Comparison of ENCODE assay signal across 8 mouse cellular contexts in genomic region chr6:48504241-48504854, GRCm38 (mm10). TPM values are rescaled to one million over a fixed set of nuclear protein-coding genes. Genes with fewer than 3 reads are reported as not detected.
DNase-seq lines count a peak whose midpoint lies in the region; ATAC-seq and TF ChIP-seq lines count a peak whose summit lies in the region.

No protein-coding gene starts in this region.

- peak; percentile 97 for ATAC-seq in kidney, embryonic 14.5 days (ENCODE audit: low FRiP score, low TSS enrichment)
- ATAC-seq in limb, embryonic 14.5 days (ENCODE audit: low FRiP score, low read depth), result peak; percentile 95
- ATAC-seq in midbrain, embryonic 16.5 days, result peak; percentile 98

- no peaks in the 10 kb centered on the region for H3K27me3 ChIP-seq in heart, embryonic 10.5 days (ENCODE audit: insufficient read depth, poor library complexity, severe bottlenecking)
- H3K27me3 ChIP-seq in kidney, embryonic 14.5 days (ENCODE audit: control insufficient read depth, insufficient read depth, low read length), result no peaks in the 10 kb centered on the region
- no peaks in the 10 kb centered on the region for H3K27me3 ChIP-seq in limb, embryonic 14.5 days (ENCODE audit: control insufficient read depth, insufficient read depth, low read length)
- no peaks in the 10 kb centered on the region for H3K27me3 ChIP-seq in midbrain, embryonic 16.5 days (ENCODE audit: control insufficient read depth, insufficient read depth, low read depth, low read length)

- 0% methylated on average over 26 of the region's 26 CpGs for WGBS in heart, embryonic 10.5 days
- under 1% methylated on average over 26 of the region's 26 CpGs for WGBS in kidney, embryonic 14.5 days
- under 1% methylated on average over 26 of the region's 26 CpGs for WGBS in limb, embryonic 14.5 days
- under 1% methylated on average over 26 of the region's 26 CpGs for WGBS in midbrain, embryonic 16.5 days

- H3K4me3 ChIP-seq in bone marrow macrophage, adult 2 months (ENCODE audit: insufficient read depth, low read length), result peak overlapping the region; percentile 82
- peak overlapping the region; percentile 77 for H3K4me3 ChIP-seq in embryonic fibroblast, embryonic 13.5 days (ENCODE audit: insufficient read depth, low read length)
- H3K4me3 ChIP-seq in heart, embryonic 10.5 days, result peak overlapping the region; percentile 71
- H3K4me3 ChIP-seq in kidney, embryonic 14.5 days (ENCODE audit: low read length), result peak overlapping the region; percentile 56
- H3K4me3 ChIP-seq in limb, embryonic 14.5 days (replicated peaks; ENCODE audit: low read length), result peak overlapping the region; percentile 51
- peak overlapping the region; percentile 61 for H3K4me3 ChIP-seq in midbrain, embryonic 16.5 days (ENCODE audit: low read depth, low read length)

- 0 out of 2 replicates have a peak, but pooled peaks have one; percentile 10 for TF ChIP-seq CTCF in bone marrow macrophage, adult 2 months (IDR thresholded peaks at IDR 0.05; ENCODE audit: low read depth, low read length)
- TF ChIP-seq CTCF in embryonic fibroblast, embryonic 13.5 days (IDR thresholded peaks at IDR 0.05; ENCODE audit: borderline replicate concordance, insufficient read depth, low read length), result no peak

- H3K4me1 ChIP-seq in bone marrow macrophage, adult 2 months (ENCODE audit: control insufficient read depth, insufficient read depth, low read length), result peaks cover 5% of the 10 kb centered on the region; the same call in 1 of the 2 replicates
- H3K4me1 ChIP-seq in embryonic fibroblast, embryonic 13.5 days (ENCODE audit: control insufficient read depth, insufficient read depth, low read length), result no peaks in the 10 kb centered on the region; the same call in 1 of the 2 replicates
- H3K4me1 ChIP-seq in heart, embryonic 10.5 days, result peaks cover 6% of the 10 kb centered on the region
- peaks cover 3% of the 10 kb centered on the region; the same call in 1 of the 2 replicates for H3K4me1 ChIP-seq in kidney, embryonic 14.5 days (ENCODE audit: control insufficient read depth, insufficient read depth, low read length)
- H3K4me1 ChIP-seq in limb, embryonic 14.5 days (ENCODE audit: control insufficient read depth, insufficient read depth, low read length), result peaks cover 8% of the 10 kb centered on the region; the same call in 1 of the 2 replicates
- peaks cover 5% of the 10 kb centered on the region for H3K4me1 ChIP-seq in midbrain, embryonic 16.5 days (ENCODE audit: control insufficient read depth, insufficient read depth, low read length)

- DNase-seq in 416B (ENCODE audit: low read depth), result peak; percentile 84
- peak; percentile 90 for DNase-seq in heart, embryonic 10.5 days (ENCODE audit: low spot score)
- DNase-seq in limb, embryonic 14.5 days (ENCODE audit: low spot score), result peak; percentile 88
- peak; percentile 25 to 55 for DNase-seq in spleen, postnatal 10 days (ENCODE audit: low spot score in 2 of 2)

- H3K27ac ChIP-seq in bone marrow macrophage, adult 2 months (ENCODE audit: insufficient read depth, low read depth, low read length), result peak overlapping the region; percentile 49
- H3K27ac ChIP-seq in embryonic fibroblast, embryonic 13.5 days (ENCODE audit: insufficient read depth, low read length), result peak overlapping the region; percentile 27; the same call in 1 of the 2 replicates
- peak overlapping the region; percentile 87 for H3K27ac ChIP-seq in heart, embryonic 10.5 days
- peak overlapping the region; percentile 21; the same call in 1 of the 2 replicates for H3K27ac ChIP-seq in kidney, embryonic 14.5 days (ENCODE audit: low read depth, low read length)
- peak overlapping the region; percentile 40; the same call in 1 of the 2 replicates for H3K27ac ChIP-seq in limb, embryonic 14.5 days (replicated peaks; ENCODE audit: low read depth, low read length)
- H3K27ac ChIP-seq in midbrain, embryonic 16.5 days (ENCODE audit: low read length), result peak overlapping the region; percentile 70

- 0 out of 2 replicates have a peak, but pooled peaks cover 6% of the 10 kb centered on the region for H3K36me3 ChIP-seq in heart, embryonic 10.5 days
- peaks cover 5% of the 10 kb centered on the region; the same call in 1 of the 2 replicates for H3K36me3 ChIP-seq in kidney, embryonic 14.5 days (ENCODE audit: control insufficient read depth, insufficient read depth, low read length)
- peaks cover 12% of the 10 kb centered on the region; the same call in 1 of the 2 replicates for H3K36me3 ChIP-seq in limb, embryonic 14.5 days (ENCODE audit: control insufficient read depth, insufficient read depth, low read length)
- no peaks in the 10 kb centered on the region for H3K36me3 ChIP-seq in midbrain, embryonic 16.5 days (ENCODE audit: control insufficient read depth, insufficient read depth, low read length)

- peak overlapping the region; percentile 87 for H3K4me2 ChIP-seq in kidney, embryonic 14.5 days (replicated peaks; ENCODE audit: low read depth, low read length)
- H3K4me2 ChIP-seq in limb, embryonic 14.5 days (replicated peaks; ENCODE audit: low read depth, low read length, severe bottlenecking), result peak overlapping the region; percentile 81
- peak overlapping the region; percentile 75 for H3K4me2 ChIP-seq in midbrain, embryonic 16.5 days (ENCODE audit: low read length)

- TF ChIP-seq POLR2A in bone marrow macrophage, adult 2 months (IDR thresholded peaks at IDR 0.05; ENCODE audit: borderline replicate concordance, low read depth, low read length), result no peak
- TF ChIP-seq POLR2A in embryonic fibroblast, embryonic 13.5 days (IDR thresholded peaks at IDR 0.05; ENCODE audit: low read depth, low read length), result peak; percentile 90
- TF ChIP-seq POLR2A in limb, embryonic 14.5 days (IDR thresholded peaks at IDR 0.05; ENCODE audit: borderline replicate concordance, extremely low read depth, insufficient read depth, insufficient read length), result peak; percentile 77; the same call in 1 of the 2 replicates

- H3K9ac ChIP-seq in kidney, embryonic 14.5 days (ENCODE audit: low read depth, low read length), result peak overlapping the region; percentile 55
- H3K9ac ChIP-seq in limb, embryonic 14.5 days (ENCODE audit: low read depth, low read length, severe bottlenecking), result peak overlapping the region; percentile 70
- peak overlapping the region; percentile 66 for H3K9ac ChIP-seq in midbrain, embryonic 16.5 days (ENCODE audit: low read depth, low read length)

- H3K9me3 ChIP-seq in heart, embryonic 10.5 days, result no peaks in the 10 kb centered on the region
- no peaks in the 10 kb centered on the region for H3K9me3 ChIP-seq in kidney, embryonic 14.5 days (ENCODE audit: control insufficient read depth, low read length)
- H3K9me3 ChIP-seq in limb, embryonic 14.5 days (ENCODE audit: control insufficient read depth, low read length), result no peaks in the 10 kb centered on the region
- H3K9me3 ChIP-seq in midbrain, embryonic 16.5 days (replicated peaks; ENCODE audit: control insufficient read depth, low read length, poor library complexity, severe bottlenecking), result no peaks in the 10 kb centered on the region

RNA-seq across cellular contexts. Expression of gene Atp6v0e2, which starts 33.1 kb away (rescaled TPM):
- 1.2 TPM in 1 of 2 replicates, not detected in the other for polyA plus RNA-seq in bone marrow macrophage, adult 2 months (2012; ENCODE audit: insufficient read depth, insufficient read length, missing spikeins)
- 13.9 and 18.2 TPM in 2 replicates for polyA plus RNA-seq in embryonic fibroblast, embryonic 13.5 days (2011; ENCODE audit: insufficient read length, low read depth, missing spikeins)
- polyA plus RNA-seq in heart, embryonic 10.5 days (2016; fragmentation: Nextera tagmentation; extraction: Ambion mirVana), result 21.1 and 26.6 TPM in 2 replicates
- polyA plus RNA-seq in kidney, embryonic 14.5 days (2014; fragmentation: Nextera tagmentation; extraction: Ambion mirVana), result 19.9 and 20.3 TPM in 2 replicates
- polyA plus RNA-seq in limb, embryonic 14.5 days (2012; rRNA removed), result 11.0 and 13.1 TPM in 2 replicates
- polyA plus RNA-seq in limb, embryonic 14.5 days (2014; fragmentation: Nextera tagmentation; extraction: Ambion mirVana), result 7.8 and 8.7 TPM in 2 replicates
- polyA plus RNA-seq in midbrain, embryonic 16.5 days (2015; fragmentation: Nextera tagmentation; extraction: Ambion mirVana), result 302 and 362 TPM in 2 replicates

RNA-seq across cellular contexts. Expression of gene Lrrc61, which starts 50.2 kb away (rescaled TPM):
- 17.3 and 19.1 TPM in 2 replicates for polyA plus RNA-seq in bone marrow macrophage, adult 2 months (2012; ENCODE audit: insufficient read depth, insufficient read length, missing spikeins)
- polyA plus RNA-seq in embryonic fibroblast, embryonic 13.5 days (2011; ENCODE audit: insufficient read length, low read depth, missing spikeins), result 5.5 and 9.2 TPM in 2 replicates
- polyA plus RNA-seq in heart, embryonic 10.5 days (2016; fragmentation: Nextera tagmentation; extraction: Ambion mirVana), result 9.5 and 12.9 TPM in 2 replicates
- 4.4 and 9.7 TPM in 2 replicates for polyA plus RNA-seq in kidney, embryonic 14.5 days (2014; fragmentation: Nextera tagmentation; extraction: Ambion mirVana)
- 17.6 and 18.4 TPM in 2 replicates for polyA plus RNA-seq in limb, embryonic 14.5 days (2012; rRNA removed)
- polyA plus RNA-seq in limb, embryonic 14.5 days (2014; fragmentation: Nextera tagmentation; extraction: Ambion mirVana), result 5.9 and 6.7 TPM in 2 replicates
- polyA plus RNA-seq in midbrain, embryonic 16.5 days (2015; fragmentation: Nextera tagmentation; extraction: Ambion mirVana), result 27.5 and 27.9 TPM in 2 replicates

RNA-seq across cellular contexts. Expression of gene Sspo, which starts 56.3 kb away (rescaled TPM):
- polyA plus RNA-seq in bone marrow macrophage, adult 2 months (2012; ENCODE audit: insufficient read depth, insufficient read length, missing spikeins), result 0.11 TPM in 1 of 2 replicates, not detected in the other
- 0.08 and 0.21 TPM in 2 replicates for polyA plus RNA-seq in embryonic fibroblast, embryonic 13.5 days (2011; ENCODE audit: insufficient read length, low read depth, missing spikeins)
- polyA plus RNA-seq in heart, embryonic 10.5 days (2016; fragmentation: Nextera tagmentation; extraction: Ambion mirVana), result 0.15 and 0.64 TPM in 2 replicates
- polyA plus RNA-seq in kidney, embryonic 14.5 days (2014; fragmentation: Nextera tagmentation; extraction: Ambion mirVana), result 0.17 and 0.53 TPM in 2 replicates
- 1.2 and 1.9 TPM in 2 replicates for polyA plus RNA-seq in limb, embryonic 14.5 days (2012; rRNA removed)
- 0.07 and 0.17 TPM in 2 replicates for polyA plus RNA-seq in limb, embryonic 14.5 days (2014; fragmentation: Nextera tagmentation; extraction: Ambion mirVana)
- 0.51 and 0.62 TPM in 2 replicates for polyA plus RNA-seq in midbrain, embryonic 16.5 days (2015; fragmentation: Nextera tagmentation; extraction: Ambion mirVana)

RNA-seq across cellular contexts. Expression of gene Zfp467, which starts 58.7 kb away (rescaled TPM):
- polyA plus RNA-seq in bone marrow macrophage, adult 2 months (2012; ENCODE audit: insufficient read depth, insufficient read length, missing spikeins), result 44.4 and 50.9 TPM in 2 replicates
- polyA plus RNA-seq in embryonic fibroblast, embryonic 13.5 days (2011; ENCODE audit: insufficient read length, low read depth, missing spikeins), result 10.6 and 14.7 TPM in 2 replicates
- polyA plus RNA-seq in heart, embryonic 10.5 days (2016; fragmentation: Nextera tagmentation; extraction: Ambion mirVana), result 13.4 and 13.9 TPM in 2 replicates
- 27.8 and 31.4 TPM in 2 replicates for polyA plus RNA-seq in kidney, embryonic 14.5 days (2014; fragmentation: Nextera tagmentation; extraction: Ambion mirVana)
- polyA plus RNA-seq in limb, embryonic 14.5 days (2012; rRNA removed), result 43.5 and 62.1 TPM in 2 replicates
- 29.3 TPM in 2 replicates for polyA plus RNA-seq in limb, embryonic 14.5 days (2014; fragmentation: Nextera tagmentation; extraction: Ambion mirVana)
- polyA plus RNA-seq in midbrain, embryonic 16.5 days (2015; fragmentation: Nextera tagmentation; extraction: Ambion mirVana), result 30.3 and 32.8 TPM in 2 replicates

Comparison
In these comparisons a context has a peak if more than half of its experiments do, and no peak if none do; other contexts are left out.
1. Peak in every context shown above with its lines: DNase-seq, ATAC-seq, H3K4me3 ChIP-seq and H3K27ac ChIP-seq.
2. DNase-seq: peak in every context shown above with its lines; median percentile 90 in heart, embryonic 10.5 days; 88 in limb, embryonic 14.5 days; 84 in 416B; 40 in spleen, postnatal 10 days.
3. H3K27ac ChIP-seq: peak in every context shown above with its lines; median percentile 87 in heart, embryonic 10.5 days; 70 in midbrain, embryonic 16.5 days; 49 in bone marrow macrophage, adult 2 months; 40 in limb, embryonic 14.5 days; 27 in embryonic fibroblast, embryonic 13.5 days; 21 in kidney, embryonic 14.5 days.
4. RNA of gene Atp6v0e2, which starts 33.1 kb away (polyA plus RNA-seq): 302 to 362 TPM in midbrain, embryonic 16.5 days; 21.1 to 26.6 TPM in heart, embryonic 10.5 days, 19.9 to 20.3 TPM in kidney, embryonic 14.5 days, 13.9 to 18.2 TPM in embryonic fibroblast, embryonic 13.5 days, 7.8 to 13.1 TPM in limb, embryonic 14.5 days and 1.2 TPM in bone marrow macrophage, adult 2 months; every median in the first group is over 10 times any median in the second.